Mouse (Mus musculus): ENCODE measurements at regions not wholly inside any gene's neighbourhood (a gene's known extent, or its start where the extent isn't known, plus 50 kb on each side); places are given as distances from the start of the nearest gene placed in this dataset.

DNA sequence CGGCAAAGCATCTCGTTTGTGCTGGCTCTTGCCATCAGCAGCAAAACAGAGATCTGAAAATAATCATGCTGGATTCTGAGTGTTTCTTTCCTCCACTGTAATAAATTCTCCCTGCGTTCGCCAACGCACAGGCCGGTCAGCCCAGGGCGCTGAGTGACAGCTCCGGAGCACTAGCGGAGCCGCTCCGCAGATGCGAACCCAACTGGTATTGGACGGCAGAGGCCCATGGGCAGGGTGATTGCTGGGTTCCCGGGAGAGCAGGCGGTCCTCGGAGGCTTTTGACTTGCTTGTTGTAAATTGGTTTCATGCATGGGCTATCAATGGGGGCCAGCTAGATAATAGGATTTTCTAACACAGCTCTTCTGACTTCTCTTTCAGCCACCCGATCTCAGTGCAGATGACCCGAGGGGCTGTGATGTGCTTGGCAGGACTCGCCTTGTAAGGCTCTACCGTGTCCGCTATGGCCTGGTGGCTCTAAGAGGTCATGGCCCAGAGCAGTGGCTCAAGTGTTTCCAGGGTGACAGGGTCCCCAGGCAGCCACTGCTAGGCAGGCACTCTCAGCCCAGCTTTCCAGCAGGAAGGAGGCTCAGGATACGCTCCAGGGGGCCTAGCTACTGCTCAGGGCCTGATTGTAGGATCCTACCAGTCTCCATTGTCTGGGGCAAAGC lies 179.4 kb upstream of the Nectin1 start:
- ATAC-seq = no peak
- Histone ChIP-seq H3K27ac (ENCODE audit: low read length) (no peak overlapping the region), H3K36me3 (ENCODE audit: control insufficient read depth, insufficient read depth, low read length) (no peaks in the 10 kb centered on the region), H3K4me1 (ENCODE audit: control insufficient read depth, insufficient read depth, low read length) (no peaks in the 10 kb centered on the region), H3K27me3 (replicated peaks; ENCODE audit: control insufficient read depth, insufficient read depth, low read length) (no peaks in the 10 kb centered on the region), H3K9ac (ENCODE audit: low read depth, low read length) (no peak overlapping the region), H3K9me3 (ENCODE audit: control insufficient read depth, low read length) (no peaks in the 10 kb centered on the region), H3K4me3 (ENCODE audit: low read length) (no peak overlapping the region), H3K4me2 (ENCODE audit: low read depth, low read length) (no peak overlapping the region)
- 84% methylated on average over 22 of the region's 22 CpGs for WGBS

- no peak overlapping the region for H3K9ac ChIP-seq (ENCODE audit: low read depth, low read length)
- no peaks in the 10 kb centered on the region for H3K9me3 ChIP-seq (ENCODE audit: control insufficient read depth, low read length)
- H3K4me2 ChIP-seq (ENCODE audit: low read depth, low read length) = no peak overlapping the region
- no peaks in the 10 kb centered on the region for H3K36me3 ChIP-seq (ENCODE audit: control insufficient read depth, insufficient read depth, low read length)
- ATAC-seq = no peak
- no peaks in the 10 kb centered on the region for H3K27me3 ChIP-seq (replicated peaks; ENCODE audit: control insufficient read depth, insufficient read depth, low read length)
- no peak overlapping the region for H3K4me3 ChIP-seq (ENCODE audit: low read length)
- WGBS = 47% methylated on average over 4 of the region's 4 CpGs
- no peak overlapping the region for H3K27ac ChIP-seq (ENCODE audit: low read length)
- H3K4me1 ChIP-seq (ENCODE audit: control insufficient read depth, insufficient read depth, low read length) = no peaks in the 10 kb centered on the region
These were observed 174.9 kb upstream of the Nectin1 start for GRCm38 (mm10) chr9:43568851-43569250.

GRCm38 (mm10) chr9:43571086-43571485 lies 172.7 kb upstream of the Nectin1 start:
- no peak for ATAC-seq
- no peak overlapping the region for H3K9ac ChIP-seq (ENCODE audit: low read depth, low read length)

GRCm38 (mm10) chr9:43575659-43576058 lies 168.1 kb upstream of the Nectin1 start:
- H3K27ac ChIP-seq (ENCODE audit: low read length) = no peak overlapping the region
- H3K4me3 ChIP-seq (ENCODE audit: low read length) = no peak overlapping the region
- no peak overlapping the region for H3K9ac ChIP-seq (ENCODE audit: low read depth, low read length)
- ATAC-seq = no peak
- H3K36me3 ChIP-seq (ENCODE audit: control insufficient read depth, insufficient read depth, low read length) = no peaks in the 10 kb centered on the region
- no peaks in the 10 kb centered on the region for H3K4me1 ChIP-seq (ENCODE audit: control insufficient read depth, insufficient read depth, low read length)
- 85% methylated on average over 6 of the region's 6 CpGs for WGBS
- no peaks in the 10 kb centered on the region for H3K27me3 ChIP-seq (replicated peaks; ENCODE audit: control insufficient read depth, insufficient read depth, low read length)
- no peak overlapping the region for H3K4me2 ChIP-seq (ENCODE audit: low read depth, low read length)
- H3K9me3 ChIP-seq (ENCODE audit: control insufficient read depth, low read length) = no peaks in the 10 kb centered on the region

More at GRCm38 (mm10) chr9:43571086-43571485, 172.7 kb upstream of the Nectin1 start:
- no peaks in the 10 kb centered on the region for H3K27me3 ChIP-seq (replicated peaks; ENCODE audit: control insufficient read depth, insufficient read depth, low read length)
- no peaks in the 10 kb centered on the region for H3K4me1 ChIP-seq (ENCODE audit: control insufficient read depth, insufficient read depth, low read length)
- no peak overlapping the region for H3K4me2 ChIP-seq (ENCODE audit: low read depth, low read length)
- no peaks in the 10 kb centered on the region for H3K36me3 ChIP-seq (ENCODE audit: control insufficient read depth, insufficient read depth, low read length)
- H3K9me3 ChIP-seq (ENCODE audit: control insufficient read depth, low read length) = no peaks in the 10 kb centered on the region
- WGBS = 73% methylated on average over 6 of the region's 6 CpGs
- H3K27ac ChIP-seq (ENCODE audit: low read length) = no peak overlapping the region
- no peak overlapping the region for H3K4me3 ChIP-seq (ENCODE audit: low read length)

GRCm38 (mm10) chr9:43580653-43581052 lies 163.1 kb upstream of the Nectin1 start:
- no peaks in the 10 kb centered on the region for H3K4me1 ChIP-seq (ENCODE audit: control insufficient read depth, insufficient read depth, low read length)
- no peak overlapping the region for H3K27ac ChIP-seq (ENCODE audit: low read length)
- H3K9me3 ChIP-seq (ENCODE audit: control insufficient read depth, low read length) = no peaks in the 10 kb centered on the region
- no peaks in the 10 kb centered on the region for H3K27me3 ChIP-seq (replicated peaks; ENCODE audit: control insufficient read depth, insufficient read depth, low read length)
- no peak overlapping the region for H3K9ac ChIP-seq (ENCODE audit: low read depth, low read length)
- 48% methylated on average over 6 of the region's 6 CpGs for WGBS
- H3K4me2 ChIP-seq (ENCODE audit: low read depth, low read length) = no peak overlapping the region
- ATAC-seq = no peak
- no peak overlapping the region for H3K4me3 ChIP-seq (ENCODE audit: low read length)
- no peaks in the 10 kb centered on the region for H3K36me3 ChIP-seq (ENCODE audit: control insufficient read depth, insufficient read depth, low read length)

DNA sequence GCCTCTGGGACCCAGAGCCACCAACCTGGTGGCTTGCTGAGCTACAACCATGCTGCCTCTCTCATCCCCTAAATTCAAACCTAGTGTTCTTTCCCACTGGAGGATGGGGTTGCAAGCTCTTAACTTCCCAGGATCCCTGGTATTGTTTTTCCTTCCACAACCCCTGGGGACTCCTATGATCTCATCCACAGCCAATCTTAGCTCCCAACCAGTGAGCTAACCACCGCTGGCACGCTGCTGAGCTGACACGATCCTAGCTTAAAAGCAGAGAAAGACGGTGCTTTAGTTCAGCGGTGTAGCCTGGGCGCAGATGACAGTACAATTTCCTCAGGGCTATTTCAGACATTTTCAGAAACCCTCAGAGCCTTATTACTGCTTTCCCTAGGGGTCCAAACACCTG lies 158.2 kb upstream of the Nectin1 start:
- H3K27me3 ChIP-seq (replicated peaks; ENCODE audit: control insufficient read depth, insufficient read depth, low read length) = no peaks in the 10 kb centered on the region
- no peak for ATAC-seq
- no peaks in the 10 kb centered on the region for H3K36me3 ChIP-seq (ENCODE audit: control insufficient read depth, insufficient read depth, low read length)
- 72% methylated on average over 6 of the region's 6 CpGs for WGBS
- no peak overlapping the region for H3K27ac ChIP-seq (ENCODE audit: low read length)
- H3K4me3 ChIP-seq (ENCODE audit: low read length) = no peak overlapping the region
- H3K9ac ChIP-seq (ENCODE audit: low read depth, low read length) = no peak overlapping the region
- no peaks in the 10 kb centered on the region for H3K4me1 ChIP-seq (ENCODE audit: control insufficient read depth, insufficient read depth, low read length)
- no peak overlapping the region for H3K4me2 ChIP-seq (ENCODE audit: low read depth, low read length)
- H3K9me3 ChIP-seq (ENCODE audit: control insufficient read depth, low read length) = no peaks in the 10 kb centered on the region

- no peaks in the 10 kb centered on the region for H3K36me3 ChIP-seq (ENCODE audit: control insufficient read depth, insufficient read depth, low read length)
- no peak for ATAC-seq
- no peaks in the 10 kb centered on the region for H3K4me1 ChIP-seq (ENCODE audit: control insufficient read depth, insufficient read depth, low read length)
- no peaks in the 10 kb centered on the region for H3K9me3 ChIP-seq (ENCODE audit: control insufficient read depth, low read length)
- H3K4me3 ChIP-seq (ENCODE audit: low read length) = no peak overlapping the region
- WGBS = 75% methylated on average over 6 of the region's 6 CpGs
- H3K9ac ChIP-seq (ENCODE audit: low read depth, low read length) = no peak overlapping the region
- no peak overlapping the region for H3K27ac ChIP-seq (ENCODE audit: low read length)
- no peaks in the 10 kb centered on the region for H3K27me3 ChIP-seq (replicated peaks; ENCODE audit: control insufficient read depth, insufficient read depth, low read length)
- no peak overlapping the region for H3K4me2 ChIP-seq (ENCODE audit: low read depth, low read length)
These were observed 150.5 kb upstream of the Nectin1 start for GRCm38 (mm10) chr9:43593236-43593635.

- ATAC-seq = no peak
- 75% methylated on average over 3 of the region's 3 CpGs for WGBS
- no peak overlapping the region for H3K4me2 ChIP-seq (ENCODE audit: low read depth, low read length)
These were observed 149.0 kb upstream of the Nectin1 start for GRCm38 (mm10) chr9:43594814-43595213.

DNA sequence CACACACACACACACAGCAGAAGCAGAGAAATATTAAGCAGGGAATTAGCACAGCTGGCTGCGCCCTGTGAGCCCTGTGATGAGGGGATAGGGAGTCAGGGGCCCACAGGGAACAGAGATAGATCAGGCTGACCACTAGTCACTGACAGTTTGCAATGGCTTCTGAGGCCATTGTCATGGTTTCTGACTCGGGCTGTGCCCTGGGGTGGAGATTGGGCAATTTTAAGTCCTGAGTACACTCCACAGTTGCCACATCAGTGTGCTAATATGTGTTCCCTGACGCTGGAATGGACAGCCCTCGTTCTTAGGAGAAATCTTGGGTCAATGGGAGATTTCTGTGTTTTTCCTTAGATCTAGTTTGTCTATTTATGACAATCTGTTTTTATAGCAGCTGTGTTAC lies 148.3 kb upstream of the Nectin1 start:
- WGBS = 65% methylated on average over 4 of the region's 4 CpGs
- H3K36me3 ChIP-seq (ENCODE audit: control insufficient read depth, insufficient read depth, low read length) = no peaks in the 10 kb centered on the region
- no peak overlapping the region for H3K4me3 ChIP-seq (ENCODE audit: low read length)
- no peak overlapping the region for H3K27ac ChIP-seq (ENCODE audit: low read length)
- ATAC-seq = no peak
- no peaks in the 10 kb centered on the region for H3K4me1 ChIP-seq (ENCODE audit: control insufficient read depth, insufficient read depth, low read length)
- no peaks in the 10 kb centered on the region for H3K27me3 ChIP-seq (replicated peaks; ENCODE audit: control insufficient read depth, insufficient read depth, low read length)
- no peak overlapping the region for H3K9ac ChIP-seq (ENCODE audit: low read depth, low read length)
- H3K9me3 ChIP-seq (ENCODE audit: control insufficient read depth, low read length) = no peaks in the 10 kb centered on the region
- no peak overlapping the region for H3K4me2 ChIP-seq (ENCODE audit: low read depth, low read length)

More at GRCm38 (mm10) chr9:43594814-43595213, 149.0 kb upstream of the Nectin1 start:
- no peaks in the 10 kb centered on the region for H3K27me3 ChIP-seq (replicated peaks; ENCODE audit: control insufficient read depth, insufficient read depth, low read length)
- H3K4me3 ChIP-seq (ENCODE audit: low read length) = no peak overlapping the region
- no peaks in the 10 kb centered on the region for H3K9me3 ChIP-seq (ENCODE audit: control insufficient read depth, low read length)
- H3K4me1 ChIP-seq (ENCODE audit: control insufficient read depth, insufficient read depth, low read length) = no peaks in the 10 kb centered on the region
- no peaks in the 10 kb centered on the region for H3K36me3 ChIP-seq (ENCODE audit: control insufficient read depth, insufficient read depth, low read length)
- no peak overlapping the region for H3K9ac ChIP-seq (ENCODE audit: low read depth, low read length)
- H3K27ac ChIP-seq (ENCODE audit: low read length) = no peak overlapping the region

DNA sequence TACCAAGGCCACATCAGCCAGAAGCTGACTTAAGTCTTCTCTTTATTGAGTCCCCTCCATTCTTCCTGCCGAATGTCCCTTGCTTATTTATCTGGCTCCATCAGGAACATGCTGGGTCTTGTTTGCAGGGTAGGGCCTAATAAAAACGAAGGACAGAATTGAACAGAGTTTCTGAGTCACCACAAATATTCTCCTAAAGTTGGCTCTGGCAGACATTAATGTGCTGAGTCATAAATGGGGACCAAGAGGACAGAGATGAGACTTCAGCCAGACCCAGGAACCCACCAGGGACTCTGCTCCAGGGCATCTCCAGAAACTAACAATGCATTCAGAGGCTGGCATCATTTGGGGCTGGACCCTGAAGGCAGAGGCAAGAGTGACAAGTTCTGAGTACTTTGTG lies 143.4 kb upstream of the Nectin1 start:
- H3K4me1 ChIP-seq (ENCODE audit: control insufficient read depth, insufficient read depth, low read length) = no peaks in the 10 kb centered on the region
- ATAC-seq = no peak
- no peak overlapping the region for H3K9ac ChIP-seq (ENCODE audit: low read depth, low read length)

More for the DNA sequence above, 143.4 kb upstream of the Nectin1 start:
- Histone ChIP-seq H3K9me3 (ENCODE audit: control insufficient read depth, low read length) (no peaks in the 10 kb centered on the region), H3K27me3 (replicated peaks; ENCODE audit: control insufficient read depth, insufficient read depth, low read length) (no peaks in the 10 kb centered on the region), H3K27ac (ENCODE audit: low read length) (no peak overlapping the region), H3K4me3 (ENCODE audit: low read length) (no peak overlapping the region), H3K4me2 (ENCODE audit: low read depth, low read length) (no peak overlapping the region), H3K36me3 (ENCODE audit: control insufficient read depth, insufficient read depth, low read length) (no peaks in the 10 kb centered on the region)
- 57% methylated on average over 2 of the region's 2 CpGs for WGBS

Data from intestine, embryonic 16.5 days (tissue).